Mouse (Mus musculus): ENCODE data around the gene Hist1h2ab. TPM values are rescaled to one million over a fixed set of nuclear protein-coding genes. Genes with fewer than 3 reads are reported as not detected.

Gene Hist1h2ab
- total and polyA plus RNA-seq, 3 experiments, result 8.0 to 2,219 TPM; not detected in 1

- Histone ChIP-seq H3K9ac (ENCODE audit: control insufficient read depth, low read depth, low read length, poor library complexity, severe bottlenecking) (no peak overlapping the region), H3K4me1 (ENCODE audit: control insufficient read depth in 1 of 2, insufficient read depth in 2 of 2, low read length in 2 of 2) (peaks cover 0 to 19% of the 10 kb centered on the region in 2 experiments; a peak in 2 of 4 replicates), H3K4me3 (ENCODE audit: control insufficient read depth in 1 of 2, insufficient read depth in 1 of 2, low read depth in 2 of 2, low read length in 2 of 2) (no peak overlapping the region), H3K27me3 (ENCODE audit: control insufficient read depth in 1 of 2, insufficient read depth in 2 of 2, low read length in 2 of 2) (no peaks in the 10 kb centered on the region), H3K9me3 (replicated peaks; ENCODE audit: insufficient read depth, low read length) (no peaks in the 10 kb centered on the region), H3K79me2 (ENCODE audit: control insufficient read depth, insufficient read depth, low read length, poor library complexity) (no peaks in the 10 kb centered on the region), H3K36me3 (ENCODE audit: control insufficient read depth in 1 of 2, insufficient read depth in 2 of 2, low read length in 2 of 2) (peaks cover 0 to 10% of the 10 kb centered on the region in 2 experiments; a peak in 2 of 4 replicates), H3K27ac (ENCODE audit: control insufficient read depth, low read depth, low read length) (no peak overlapping the region)
- DNase-seq (ENCODE audit: low read depth, low spot score), result peak; percentile 64
- TF ChIP-seq NELFE (IDR thresholded peaks at IDR 0.05; ENCODE audit: low read depth, low read length) (no peak), TBP (IDR thresholded peaks at IDR 0.05; ENCODE audit: low read depth, low read length) (peak; percentile 50; the same call in 1 of the 2 replicates)
Observed at GRCm38 (mm10) chr13:23705751-23706356, 45.1 kb upstream of the Hist1h2ab start.

GRCm38 (mm10) chr13:23706771-23707170 lies 44.2 kb upstream of the Hist1h2ab start:
- no peak for TF ChIP-seq POLR2A (IDR thresholded peaks at IDR 0.05; ENCODE audit: control insufficient read depth in 1 of 2, insufficient read depth in 1 of 2, low read depth in 1 of 2, low read length in 2 of 2, poor library complexity in 1 of 2)
- TF ChIP-seq SIN3A (IDR thresholded peaks at IDR 0.05; ENCODE audit: low read length), result no peak
- TF ChIP-seq ZMIZ1 (IDR thresholded peaks at IDR 0.05; ENCODE audit: low read depth, low read length), result no peak
- no peak for TF ChIP-seq GATA1 (IDR thresholded peaks at IDR 0.05; ENCODE audit: low read depth, low read length)
- TF ChIP-seq MYC (IDR thresholded peaks at IDR 0.05; ENCODE audit: low read depth, low read length), result no peak
- TF ChIP-seq ELF1 (IDR thresholded peaks at IDR 0.05; ENCODE audit: low read depth, low read length), result no peak
- TF ChIP-seq JUND (IDR thresholded peaks at IDR 0.05; ENCODE audit: low read depth, low read length), result no peak
- TF ChIP-seq CHD2 (IDR thresholded peaks at IDR 0.05; ENCODE audit: low read length), result no peak
- no peak for TF ChIP-seq UBTF (IDR thresholded peaks at IDR 0.05; ENCODE audit: borderline replicate concordance, insufficient read depth, low read depth, low read length)
- no peak for TF ChIP-seq MAFK (IDR thresholded peaks at IDR 0.05; ENCODE audit: borderline replicate concordance, low read depth, low read length)
- TF ChIP-seq MYB (IDR thresholded peaks at IDR 0.05; ENCODE audit: low read depth, low read length), result no peak
- Histone ChIP-seq H3K27me3 (ENCODE audit: control insufficient read depth in 1 of 2, insufficient read depth in 2 of 2, low read length in 2 of 2) (no peaks in the 10 kb centered on the region), H3K27ac (ENCODE audit: control insufficient read depth, low read depth, low read length) (no peak overlapping the region)

DNA sequence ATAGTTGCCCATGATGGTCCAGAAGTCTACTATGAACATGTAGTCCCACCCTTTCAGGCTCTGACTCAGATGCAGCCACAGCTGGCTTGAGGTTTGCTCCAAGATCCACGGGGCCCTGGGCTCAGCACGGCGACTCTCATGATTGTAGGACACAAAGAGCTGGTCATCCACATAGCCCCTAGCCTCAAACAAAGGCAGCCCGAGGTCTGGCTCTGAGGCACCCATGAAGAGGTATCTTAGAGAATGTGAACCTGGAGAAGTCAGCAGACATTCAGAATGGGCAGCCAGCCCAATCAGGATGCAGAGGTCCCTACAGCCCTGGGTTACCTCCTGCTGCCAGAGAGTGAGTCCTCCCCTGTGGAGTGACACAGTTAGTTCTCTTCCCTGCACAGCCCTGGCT lies 42.9 kb upstream of the Hist1h2ab start:
- peaks cover 0 to 14% of the 10 kb centered on the region in 2 experiments; a peak in 2 of 4 replicates for H3K36me3 ChIP-seq (ENCODE audit: control insufficient read depth in 1 of 2, insufficient read depth in 2 of 2, low read length in 2 of 2)
- no peaks in the 10 kb centered on the region for H3K79me2 ChIP-seq (ENCODE audit: control insufficient read depth, insufficient read depth, low read length, poor library complexity)
- no peaks in the 10 kb centered on the region for H3K27me3 ChIP-seq (ENCODE audit: control insufficient read depth in 1 of 2, insufficient read depth in 2 of 2, low read length in 2 of 2)
- H3K4me1 ChIP-seq (ENCODE audit: control insufficient read depth in 1 of 2, insufficient read depth in 2 of 2, low read length in 2 of 2), result peaks cover 0 to 15% of the 10 kb centered on the region in 2 experiments
- no peak overlapping the region for H3K27ac ChIP-seq (ENCODE audit: control insufficient read depth, low read depth, low read length)
- H3K9ac ChIP-seq (ENCODE audit: control insufficient read depth, low read depth, low read length, poor library complexity, severe bottlenecking), result no peak overlapping the region
- H3K4me3 ChIP-seq (ENCODE audit: control insufficient read depth in 1 of 2, insufficient read depth in 1 of 2, low read depth in 2 of 2, low read length in 2 of 2), result no peak overlapping the region
- no peak for DNase-seq (ENCODE audit: low read depth, low spot score)
- H3K9me3 ChIP-seq (replicated peaks; ENCODE audit: insufficient read depth, low read length), result no peaks in the 10 kb centered on the region
- no peak for TF ChIP-seq MEF2A (IDR thresholded peaks at IDR 0.05; ENCODE audit: extremely low read depth, insufficient replicate concordance, low read depth, low read length, poor library complexity, severe bottlenecking)
- no peak for TF ChIP-seq ZKSCAN1 (IDR thresholded peaks at IDR 0.05; ENCODE audit: low read depth, low read length)
- TF ChIP-seq E2F4 (IDR thresholded peaks at IDR 0.05; ENCODE audit: borderline replicate concordance, low read depth, low read length), result no peak
- TF ChIP-seq KAT2A (conservative IDR thresholded peaks at IDR 0.05; ENCODE audit: low read depth, low read length), result no peak
- TF ChIP-seq JUND (IDR thresholded peaks at IDR 0.05; ENCODE audit: low read depth, low read length), result no peak
- TF ChIP-seq SIN3A (IDR thresholded peaks at IDR 0.05; ENCODE audit: low read length), result no peak

More at GRCm38 (mm10) chr13:23706771-23707170, 44.2 kb upstream of the Hist1h2ab start:
- Histone ChIP-seq H3K79me2 (ENCODE audit: control insufficient read depth, insufficient read depth, low read length, poor library complexity) (no peaks in the 10 kb centered on the region), H3K9ac (ENCODE audit: control insufficient read depth, low read depth, low read length, poor library complexity, severe bottlenecking) (no peak overlapping the region), H3K4me1 (ENCODE audit: control insufficient read depth in 1 of 2, insufficient read depth in 2 of 2, low read length in 2 of 2) (peaks cover 0 to 16% of the 10 kb centered on the region in 2 experiments; a peak in 2 of 4 replicates), H3K4me3 (ENCODE audit: control insufficient read depth in 1 of 2, insufficient read depth in 1 of 2, low read depth in 2 of 2, low read length in 2 of 2) (no peak overlapping the region), H3K36me3 (ENCODE audit: control insufficient read depth in 1 of 2, insufficient read depth in 2 of 2, low read length in 2 of 2) (peaks cover 0 to 11% of the 10 kb centered on the region in 2 experiments; a peak in 2 of 4 replicates), H3K9me3 (replicated peaks; ENCODE audit: insufficient read depth, low read length) (no peaks in the 10 kb centered on the region)
- DNase-seq (ENCODE audit: low read depth, low spot score), result no peak

Measured in MEL (cell line).